Mouse (Mus musculus) telencephalon, adult 2 months (tissue): ENCODE measurements around the gene Fbxl15.

Experiments
- DNase-seq: peaks from one replicate; pipeline ENCODE4 v3.0.0-alpha.2; 2011; ENCODE audit warnings: low read depth, low spot score

The Fbxl15 gene

DNA sequence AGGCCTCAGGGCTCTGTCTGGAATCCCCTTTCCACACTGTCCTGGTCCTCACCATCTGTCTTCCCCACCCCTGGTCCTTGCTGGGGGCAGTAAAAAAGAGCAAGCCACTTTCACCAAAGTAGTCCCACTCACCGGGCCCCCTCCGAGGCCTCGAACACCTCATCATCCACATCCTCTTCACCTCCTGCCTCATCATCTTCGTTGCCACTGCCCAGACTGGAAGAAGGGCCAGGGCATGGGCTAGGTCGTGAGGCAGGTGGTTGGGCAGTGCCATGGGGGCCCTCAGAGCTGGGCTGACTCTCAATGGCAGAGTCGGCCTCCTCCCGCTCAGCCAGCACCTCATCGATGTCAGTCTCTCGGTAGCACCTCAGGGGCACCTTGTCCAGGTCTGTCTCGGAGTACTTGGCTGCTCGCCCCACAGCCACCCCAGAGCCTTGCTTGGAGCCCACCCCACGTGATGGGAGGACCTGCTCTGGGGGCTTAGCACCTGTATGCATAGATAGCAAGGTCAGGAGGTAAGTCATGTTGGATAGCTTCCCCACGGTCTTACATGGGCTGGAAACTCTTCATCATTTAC, 4.9 kb upstream of the Fbxl15 start:
- DNase-seq = no peak

DNA sequence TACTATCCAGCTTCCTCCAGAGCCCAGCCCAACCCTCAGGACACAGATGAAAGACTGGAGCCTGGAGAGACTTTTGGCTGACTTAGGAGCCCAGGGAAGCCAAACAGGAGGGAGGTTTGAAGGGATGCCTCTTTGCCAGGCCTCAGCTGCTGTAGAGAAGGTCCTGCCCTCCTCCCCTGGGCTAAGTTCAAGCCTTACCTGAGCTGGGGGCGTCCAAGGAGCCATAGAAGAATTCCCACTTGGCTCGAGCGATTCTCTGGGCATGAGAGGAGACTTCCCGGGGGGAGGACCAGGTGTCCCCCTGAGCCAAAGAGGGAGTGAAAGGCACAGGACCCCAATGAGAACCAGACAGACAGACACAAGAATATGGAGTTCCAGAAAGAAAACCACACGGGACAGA, 4.3 kb upstream of the Fbxl15 start:
- DNase-seq = no peak

GRCm38 (mm10) chr19:46324366-46324765, 3.6 kb upstream of the Fbxl15 start:
- DNase-seq = no peak

GRCm38 (mm10) chr19:46324918-46325317, 3.1 kb upstream of the Fbxl15 start:
- no peak for DNase-seq

GRCm38 (mm10) chr19:46326019-46326755, 1.8 kb upstream of the Fbxl15 start:
- no peak for DNase-seq

GRCm38 (mm10) chr19:46326756-46327305, 1.2 kb upstream of the Fbxl15 start, which contains the start of gene Psd:
Gene Psd, minus strand, starts transcription at chr19:46327156.
- no peak for DNase-seq

GRCm38 (mm10) chr19:46327531-46328064, 386 bp upstream of the Fbxl15 start:
- DNase-seq = no peak

DNA sequence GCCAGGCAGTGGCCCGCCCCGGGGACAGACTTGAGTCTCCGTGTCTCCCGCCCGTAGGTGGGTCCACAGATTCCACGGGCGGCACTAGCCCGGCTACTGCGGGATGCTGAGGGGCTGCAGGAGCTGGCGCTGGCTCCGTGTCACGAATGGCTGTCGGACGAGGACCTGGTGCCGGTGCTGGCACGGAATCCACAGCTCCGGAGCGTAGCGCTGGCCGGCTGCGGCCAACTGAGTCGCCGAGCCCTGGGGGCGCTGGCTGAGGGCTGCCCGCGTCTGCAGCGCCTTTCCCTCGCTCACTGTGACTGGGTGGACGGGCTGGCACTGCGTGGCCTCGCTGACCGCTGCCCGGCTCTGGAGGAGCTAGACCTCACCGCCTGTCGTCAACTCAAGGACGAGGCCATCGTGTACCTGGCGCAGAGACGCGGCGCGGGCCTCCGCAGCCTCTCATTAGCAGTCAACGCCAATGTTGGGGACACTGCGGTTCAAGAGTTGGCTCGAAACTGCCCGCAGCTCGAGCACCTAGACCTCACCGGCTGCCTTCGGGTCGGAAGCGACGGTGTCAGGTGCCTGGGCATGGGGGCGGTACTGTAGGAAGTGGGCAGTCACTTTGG, 1.2 kb downstream of the Fbxl15 start:
- no peak for DNase-seq

DNA sequence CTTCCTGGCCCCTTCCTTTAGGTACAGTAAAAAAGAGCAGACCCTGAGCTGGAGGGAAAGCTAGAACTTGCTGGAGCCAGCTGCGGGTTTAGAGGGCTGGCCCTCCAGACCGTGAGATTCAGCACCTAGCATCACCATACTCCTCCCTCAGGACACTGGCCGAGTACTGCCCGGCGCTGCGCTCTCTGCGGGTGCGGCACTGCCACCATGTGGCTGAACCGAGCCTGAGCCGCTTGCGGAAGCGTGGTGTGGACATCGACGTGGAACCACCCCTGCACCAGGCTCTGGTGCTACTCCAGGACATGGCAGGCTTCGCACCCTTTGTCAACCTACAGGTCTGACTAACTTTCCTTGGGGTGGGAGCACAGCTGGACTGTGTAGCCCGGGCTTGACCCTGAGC, 2.0 kb downstream of the Fbxl15 start:
- no peak for DNase-seq

GRCm38 (mm10) chr19:46330696-46331095, 2.7 kb downstream of the Fbxl15 start:
- no peak for DNase-seq

DNA sequence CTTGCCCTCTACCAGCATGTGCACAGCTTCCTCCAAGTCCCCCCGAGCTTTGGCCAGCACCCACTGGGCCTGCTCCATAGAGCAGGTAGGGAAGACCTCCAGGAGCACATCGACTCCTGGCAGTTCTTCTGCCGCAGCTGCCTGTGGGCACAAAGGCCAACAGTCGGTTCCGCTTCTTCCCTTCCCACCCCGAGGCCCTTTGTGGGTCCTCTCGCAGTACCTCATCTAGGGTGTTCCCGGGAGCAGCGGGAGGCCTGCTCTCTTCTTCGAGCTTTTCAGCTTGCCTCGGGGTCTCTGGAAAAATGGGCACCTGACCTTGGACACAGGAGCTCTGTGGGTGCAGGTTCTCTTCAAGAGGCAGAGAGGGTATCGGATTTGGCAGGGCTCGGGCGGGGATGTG, 3.3 kb downstream of the Fbxl15 start:
- DNase-seq = no peak

DNA sequence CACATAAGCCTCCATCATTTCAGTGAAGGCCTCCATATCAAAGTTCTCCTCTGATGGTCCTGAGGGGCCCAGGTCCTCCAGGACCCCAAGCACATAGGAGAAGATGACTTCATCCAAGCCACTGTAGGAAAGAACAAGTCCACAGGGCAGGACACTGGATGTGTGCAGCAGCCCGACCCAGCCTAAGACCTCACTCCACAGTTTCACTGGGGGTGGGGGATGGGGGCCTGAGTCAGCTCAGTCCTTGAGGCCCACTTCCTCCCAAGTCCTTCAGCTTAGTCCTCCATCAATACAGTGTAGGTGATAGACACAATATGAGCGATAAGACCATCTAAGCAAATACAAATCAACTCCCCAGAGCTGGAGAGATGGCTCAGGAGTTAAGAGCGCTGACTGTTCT, 4.0 kb downstream of the Fbxl15 start:
- no peak for DNase-seq

- no peak for DNase-seq
Observed at GRCm38 (mm10) chr19:46332721-46333339, 4.8 kb downstream of the Fbxl15 start.

GRCm38 (mm10) chr19:46333906-46334305, 5.9 kb downstream of the Fbxl15 start:
- DNase-seq = no peak

- no peak for DNase-seq
Observed at GRCm38 (mm10) chr19:46337719-46338330, 9.8 kb downstream of the Fbxl15 start.

DNA sequence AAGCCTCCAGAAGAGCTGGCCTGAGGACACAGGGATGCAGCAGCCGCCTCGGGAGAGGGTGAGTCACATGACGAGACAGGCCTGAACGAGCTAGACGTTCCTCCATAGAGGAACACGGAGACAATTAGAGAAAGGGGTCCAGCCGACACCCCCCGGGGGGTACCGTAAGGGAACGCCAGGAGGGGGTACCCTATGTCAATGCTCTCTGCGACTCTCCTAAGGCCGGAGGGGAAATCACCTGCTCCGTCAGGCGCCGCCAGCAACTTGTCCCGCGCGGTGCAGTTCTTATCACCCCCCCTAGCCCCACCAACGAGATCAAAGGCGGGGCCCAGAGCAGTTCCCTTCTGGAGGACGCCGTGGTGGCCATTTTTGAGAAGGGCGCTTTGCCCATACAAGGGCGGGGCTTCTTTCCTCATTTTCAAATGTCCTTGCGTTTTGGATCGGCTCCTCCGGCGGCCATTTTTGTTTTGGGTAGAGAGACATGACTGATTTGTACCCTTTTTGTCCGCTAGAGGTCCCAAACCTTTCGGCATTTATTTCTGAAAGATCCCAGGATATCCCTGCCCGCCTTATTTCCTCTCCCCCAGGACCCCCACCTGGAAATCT, 10.4 kb downstream of the Fbxl15 start, which contains the start of gene Cuedc2:
Gene Cuedc2 (minus strand): TSS at position 372 of the 606 bp plus-strand sequence.
- DNase-seq = peak; percentile 97

DNA sequence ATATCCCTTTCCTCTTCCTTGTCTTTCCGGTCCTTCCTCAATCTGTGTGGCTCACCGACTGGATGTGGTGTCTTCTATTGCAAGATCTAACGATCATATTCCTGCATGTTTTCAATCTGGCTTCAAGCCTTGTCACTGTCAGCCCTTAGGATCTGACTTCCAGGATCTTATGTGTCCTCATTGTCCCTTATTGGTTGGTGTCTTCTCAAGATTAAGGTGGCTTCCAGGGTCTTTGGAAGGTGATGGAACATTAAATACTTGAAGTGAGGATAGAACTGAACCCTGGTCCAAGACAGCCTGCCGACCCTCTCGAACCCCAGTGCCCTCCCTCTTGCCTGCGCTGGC, 10.9 kb downstream of the Fbxl15 start:
- no peak for DNase-seq

DNA sequence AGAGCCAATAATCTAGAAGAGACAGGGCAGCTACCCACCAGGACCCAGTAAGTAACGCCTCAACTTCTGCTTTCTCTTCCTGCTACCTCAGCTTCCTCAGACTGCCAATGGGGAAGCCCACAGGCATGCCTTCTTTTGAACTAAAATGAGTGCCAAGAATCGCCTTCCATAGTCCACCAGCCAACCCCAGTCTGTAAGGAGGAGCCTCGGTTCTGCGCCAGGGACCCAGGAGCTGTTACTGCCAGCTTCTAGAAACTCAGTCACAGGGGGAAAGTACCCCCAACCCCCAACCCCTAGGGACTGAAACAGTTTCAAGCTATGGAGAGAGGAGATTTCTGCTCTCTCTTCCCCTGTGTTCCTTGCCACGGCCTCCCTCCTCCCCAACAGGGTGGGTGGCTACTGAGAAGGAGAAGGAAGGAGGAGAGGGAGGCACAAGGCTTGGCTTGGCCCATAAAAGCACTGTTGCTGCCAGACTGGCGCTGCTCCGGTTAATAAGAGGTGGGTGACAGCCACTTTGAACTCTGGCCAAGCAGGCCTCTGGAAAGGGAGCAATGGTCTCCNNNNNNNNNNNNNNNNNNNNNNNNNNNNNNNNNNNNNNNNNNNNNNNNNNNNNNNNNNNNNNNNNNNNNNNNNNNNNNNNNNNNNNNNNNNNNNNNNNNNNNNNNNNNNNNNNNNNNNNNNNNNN, 11.4 kb downstream of the Fbxl15 start:
- no peak for DNase-seq

DNA sequence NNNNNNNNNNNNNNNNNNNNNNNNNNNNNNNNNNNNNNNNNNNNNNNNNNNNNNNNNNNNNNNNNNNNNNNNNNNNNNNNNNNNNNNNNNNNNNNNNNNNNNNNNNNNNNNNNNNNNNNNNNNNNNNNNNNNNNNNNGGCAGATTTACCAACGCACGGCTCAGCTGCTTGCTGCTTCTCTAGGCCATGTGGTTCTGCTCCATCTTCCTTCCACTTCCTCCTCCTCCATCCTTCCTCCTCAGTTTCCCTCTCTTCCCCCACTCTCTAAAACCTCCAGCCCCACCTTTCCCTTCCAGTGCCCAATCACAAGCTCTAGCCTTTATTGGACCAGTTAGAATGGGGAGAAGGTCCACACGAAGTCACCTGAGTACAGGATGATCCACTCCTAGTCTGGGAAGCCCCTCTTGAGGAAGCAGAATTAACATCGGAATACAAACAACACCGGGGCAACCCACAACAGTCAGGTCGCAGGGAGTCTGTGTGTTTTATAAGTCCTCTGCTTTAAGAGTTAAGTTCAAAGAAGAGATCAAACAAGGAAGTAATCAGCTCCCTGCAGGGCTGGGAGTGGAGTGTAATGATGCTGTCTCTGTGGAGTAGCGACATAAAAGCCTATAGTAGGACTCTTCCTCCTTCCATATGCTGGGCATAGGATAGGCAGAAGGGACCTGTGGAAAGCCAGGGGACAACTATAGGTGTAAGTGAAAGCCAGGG, 16.9 kb downstream of the Fbxl15 start:
- DNase-seq = no peak

- no peak for DNase-seq
Observed at GRCm38 (mm10) chr19:46347146-46347545, 19.2 kb downstream of the Fbxl15 start.
